Mouse (Mus musculus) urinary bladder, adult 18-20 months (tissue): ENCODE measurements around the gene Rps6ka6.

Source experiments
- DNase-seq, 2 experiments: peaks; one replicate each; pipeline ENCODE4 v3.0.0; 2022; ENCODE audit warnings: low spot score in 2 of 2, mixed read lengths in 2 of 2

The Rps6ka6 gene

GRCm38 (mm10) chrX:111537859-111538258 is at the start of gene Rps6ka6:
TSS of gene Rps6ka6 (minus strand) at chrX:111537959.
- DNase-seq, result no peak

- DNase-seq, result no peak
Observed at GRCm38 (mm10) chrX:111577044-111577443, 39.3 kb upstream of the Rps6ka6 start.

GRCm38 (mm10) chrX:111518206-111518605 is 19.6 kb downstream of the Rps6ka6 start:
- DNase-seq, result no peak

- DNase-seq, result peak in 1 of 2 experiments; percentile 21
Observed at GRCm38 (mm10) chrX:111463565-111464093, 74.1 kb downstream of the Rps6ka6 start.

- no peak for DNase-seq
Observed at GRCm38 (mm10) chrX:111462833-111463564, 74.8 kb downstream of the Rps6ka6 start.

GRCm38 (mm10) chrX:111462495-111462832 is 75.3 kb downstream of the Rps6ka6 start:
- peak in 1 of 2 experiments; percentile 19 for DNase-seq

- DNase-seq, result no peak
Observed at GRCm38 (mm10) chrX:111462092-111462491, 75.7 kb downstream of the Rps6ka6 start.

GRCm38 (mm10) chrX:111460166-111460565 is 77.6 kb downstream of the Rps6ka6 start:
- no peak for DNase-seq

- no peak for DNase-seq
Observed at GRCm38 (mm10) chrX:111436571-111436970, 101.2 kb downstream of the Rps6ka6 start.

GRCm38 (mm10) chrX:111414775-111415174 is 123.0 kb downstream of the Rps6ka6 start:
- DNase-seq, result no peak

- no peak for DNase-seq
Observed at GRCm38 (mm10) chrX:111404816-111405215, 132.9 kb downstream of the Rps6ka6 start.

- no peak for DNase-seq
Observed at GRCm38 (mm10) chrX:111377020-111377419, 160.7 kb downstream of the Rps6ka6 start.

- DNase-seq, result peak in 1 of 2 experiments; percentile 2
Observed at GRCm38 (mm10) chrX:111374177-111374576, 163.6 kb downstream of the Rps6ka6 start.
